13 mouse cellular contexts compared by ENCODE assay signal in the genomic region with DNA sequence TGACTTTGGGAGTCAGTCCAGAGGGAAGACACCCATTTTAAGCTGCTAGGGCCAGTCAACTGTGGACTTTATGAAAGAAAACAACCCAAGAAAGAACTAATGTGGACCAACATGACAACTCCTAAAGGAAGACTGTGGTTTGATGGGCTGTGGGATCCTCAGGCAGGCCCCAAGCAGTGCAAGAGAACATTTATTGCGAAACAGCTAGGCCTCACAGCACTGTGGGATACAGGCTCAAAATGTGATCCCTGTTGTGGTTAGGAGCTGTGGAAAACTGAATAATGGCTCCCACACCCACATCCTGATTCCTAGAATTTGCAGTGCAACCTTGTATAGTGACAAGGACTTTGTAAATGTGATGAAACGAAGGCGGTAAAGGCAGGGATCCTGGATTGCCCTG.
"Had no signal": no experiment of that assay in that cellular context is flagged by ENCODE, and none has a peak within 500 bp of the region (broad histone marks: within the 10 kb centered on the region; RNA-seq: fewer than 3 reads in every experiment).

No protein-coding gene starts in this region.

- H3K4me2 ChIP-seq: limb, embryonic 15.5 days; liver, embryonic 12.5 days; lung, embryonic 14.5 days; midbrain, embryonic 12.5 days; stomach, embryonic 15.5 days had no signal

- H3K4me3 ChIP-seq: layer of hippocampus, adult 2 months; limb, embryonic 15.5 days; liver, embryonic 12.5 days; midbrain, embryonic 12.5 days; stomach, embryonic 15.5 days had no signal

- H3K36me3 ChIP-seq: limb, embryonic 15.5 days; liver, embryonic 12.5 days; midbrain, embryonic 12.5 days; stomach, embryonic 15.5 days had no signal

- DNase-seq: kidney, adult 9 months; kidney, postnatal 36 days; lung, embryonic 14.5 days; lung, postnatal 10 days; right cerebral cortex, postnatal 14 days; thymus, postnatal 14 days had no signal

- H3K27me3 ChIP-seq: limb, embryonic 15.5 days; liver, embryonic 12.5 days; midbrain, embryonic 12.5 days; stomach, embryonic 15.5 days had no signal

- H3K27ac ChIP-seq: kidney, postnatal 0 days; layer of hippocampus, adult 2 months; limb, embryonic 15.5 days; liver, embryonic 12.5 days; macrophage; midbrain, embryonic 12.5 days; stomach, embryonic 15.5 days had no signal
